Mouse (Mus musculus): Measurements from ENCODE around the gene Zbtb7b.

DNA sequence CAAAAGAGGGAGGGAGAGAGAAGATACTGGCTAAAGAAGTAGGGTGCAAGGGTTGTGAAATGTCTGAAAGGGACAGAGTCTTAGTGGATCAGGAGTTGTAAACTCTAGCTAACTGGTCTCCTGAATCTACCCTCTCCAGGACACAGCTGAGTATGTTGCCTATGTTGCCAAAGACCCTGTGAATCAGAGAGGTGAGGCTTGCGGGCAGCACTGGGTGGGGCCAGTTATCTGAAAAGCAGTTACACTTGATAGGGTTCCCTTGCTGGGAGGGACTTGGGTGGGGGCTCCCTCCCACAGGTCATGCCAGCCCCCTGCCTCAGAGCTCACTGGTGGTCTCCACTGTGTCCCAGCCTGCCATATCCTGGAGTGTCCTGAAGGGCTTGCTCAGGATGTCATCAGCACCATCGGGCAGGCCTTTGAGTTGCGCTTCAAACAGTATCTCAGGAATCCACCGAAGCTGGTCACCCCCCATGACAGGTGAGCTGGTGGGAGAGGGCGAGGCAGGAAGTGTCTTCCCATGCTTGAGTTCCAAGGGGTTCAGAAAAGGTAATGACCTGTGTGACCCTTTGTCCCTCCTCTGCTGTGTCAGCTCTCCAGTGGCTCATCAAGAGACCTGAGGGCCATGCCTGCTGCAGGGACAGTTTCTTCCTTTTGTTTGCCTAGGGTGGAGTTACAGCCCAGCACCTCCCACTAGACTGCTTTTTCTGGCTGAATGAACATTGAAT, 30.0 kb upstream of the Zbtb7b start:
- no peak for TF ChIP-seq CTCF (conservative IDR thresholded peaks at IDR 0.05 in 1 of 2, IDR thresholded peaks at IDR 0.05 in 1 of 2; ENCODE audit: low read depth in 2 of 2, low read length in 2 of 2)
- TF ChIP-seq POLR2AphosphoS2 (IDR thresholded peaks at IDR 0.05; ENCODE audit: low read depth, low read length) = no peak
- TF ChIP-seq POLR2A (IDR thresholded peaks at IDR 0.05; ENCODE audit: low read depth, low read length) = no peak
- TF ChIP-seq USF1 (IDR thresholded peaks at IDR 0.05; ENCODE audit: low read depth, low read length) = no peak
